Mouse (Mus musculus) C2C12 (cell line): ENCODE results near the gene Ift81. TPM values are rescaled to one million over a fixed set of nuclear protein-coding genes. Genes with fewer than 3 reads are reported as not detected.

Source experiments
- H3K27me3 ChIP-seq: one replicate; pipeline ENCODE4 v1.6.1; 2011; ENCODE audit not compliant: control insufficient read depth, insufficient read depth, insufficient read length
- H3K36me3 ChIP-seq: one replicate; pipeline ENCODE4 v1.6.1; 2011; ENCODE audit not compliant: control insufficient read depth, insufficient read depth
- H3K4me3 ChIP-seq: one replicate; pipeline ENCODE4 v1.5.1; 2011; ENCODE audit warnings: mild to moderate bottlenecking, control low read depth; ENCODE audit not compliant: poor library complexity, insufficient read depth, severe bottlenecking
- H3K79me2 ChIP-seq: one replicate; pipeline ENCODE4 v1.6.1; 2011; ENCODE audit not compliant: control insufficient read depth, insufficient read depth
- H3K79me3 ChIP-seq: one replicate; pipeline ENCODE4 v1.6.1; 2011; ENCODE audit warnings: low read depth, control low read depth
- H3ac ChIP-seq: one replicate; pipeline ENCODE3; 2011; ENCODE audit warnings: low read depth; ENCODE audit not compliant: control insufficient read depth, insufficient read length
- CEBPB ChIP-seq: IDR thresholded peaks from one replicate; pipeline ENCODE4 v1.6.1; 2011; ENCODE audit warnings: low read depth, mild to moderate bottlenecking, control low read depth, moderate library complexity
- CTCF ChIP-seq: IDR thresholded peaks from one replicate; pipeline ENCODE4 v1.5.1; 2011; ENCODE audit not compliant: control insufficient read depth, insufficient read depth, insufficient read length
- FOSL1 ChIP-seq: IDR thresholded peaks from one replicate; pipeline ENCODE4 v1.8.0; 2011; ENCODE audit warnings: mild to moderate bottlenecking, low read length; ENCODE audit not compliant: poor library complexity, insufficient read depth, severe bottlenecking
- MAX ChIP-seq: IDR thresholded peaks from one replicate; pipeline ENCODE4 v1.6.1; 2011; ENCODE audit warnings: mild to moderate bottlenecking, control low read depth
- MYOD1 ChIP-seq: IDR thresholded peaks from one replicate; pipeline ENCODE4 v1.6.1; 2011; ENCODE audit warnings: low read depth; ENCODE audit not compliant: control insufficient read depth, insufficient read length
- MYOG ChIP-seq: IDR thresholded peaks from one replicate; pipeline ENCODE4 v1.6.1; 2011; ENCODE audit not compliant: control insufficient read depth, insufficient read length; ENCODE audit errors: extremely low read depth
- USF1 ChIP-seq: IDR thresholded peaks from one replicate; pipeline ENCODE4 v1.6.1; 2011; ENCODE audit warnings: low read depth, mild to moderate bottlenecking, control low read depth, moderate library complexity
- polyA plus RNA-seq: library from polyadenylated mRNA; unstranded; fragments of >200 nt; fragmentation: generic; extraction: Trizol; gene quantifications from one replicate; pipeline ENCODE4 v1.2.1, GENCODE M21; 2012; ENCODE audit warnings: missing spikeins

Gene Ift81
- polyA plus RNA-seq, 1 experiment = 3.5 TPM

- no peak for TF ChIP-seq CEBPB
- no peak for TF ChIP-seq CTCF
- H3K4me3 ChIP-seq = no peak overlapping the region
- no peaks in the 10 kb centered on the region for H3K79me2 ChIP-seq
- H3K36me3 ChIP-seq = peaks cover 40% of the 10 kb centered on the region
- no peaks in the 10 kb centered on the region for H3K27me3 ChIP-seq
- H3ac ChIP-seq = no peak overlapping the region
- H3K79me3 ChIP-seq = no peaks in the 10 kb centered on the region
Measured at GRCm38 (mm10) chr5:122602233-122602632, 12.1 kb downstream of the Ift81 start.

- H3K36me3 ChIP-seq = peaks cover 18% of the 10 kb centered on the region
- no peak overlapping the region for H3K4me3 ChIP-seq
- H3K27me3 ChIP-seq = no peaks in the 10 kb centered on the region
- TF ChIP-seq MAX (no peak), MYOG (no peak), USF1 (no peak), CTCF (no peak), FOSL1 (no peak), CEBPB (no peak), MYOD1 (no peak)
- H3K79me3 ChIP-seq = no peaks in the 10 kb centered on the region
- H3ac ChIP-seq = no peak overlapping the region
- no peaks in the 10 kb centered on the region for H3K79me2 ChIP-seq
Measured at GRCm38 (mm10) chr5:122595470-122595869, 18.8 kb downstream of the Ift81 start.

GRCm38 (mm10) chr5:122589891-122590290 lies 24.4 kb downstream of the Ift81 start:
- Histone ChIP-seq H3K27me3 (no peaks in the 10 kb centered on the region), H3K79me3 (no peaks in the 10 kb centered on the region), H3ac (no peak overlapping the region), H3K36me3 (peaks cover 6% of the 10 kb centered on the region), H3K79me2 (no peaks in the 10 kb centered on the region), H3K4me3 (no peak overlapping the region)
- no peak for TF ChIP-seq CEBPB
- no peak for TF ChIP-seq CTCF
- TF ChIP-seq MYOG = no peak
- TF ChIP-seq MAX = no peak
- TF ChIP-seq FOSL1 = no peak
- no peak for TF ChIP-seq MYOD1
- TF ChIP-seq USF1 = no peak

DNA sequence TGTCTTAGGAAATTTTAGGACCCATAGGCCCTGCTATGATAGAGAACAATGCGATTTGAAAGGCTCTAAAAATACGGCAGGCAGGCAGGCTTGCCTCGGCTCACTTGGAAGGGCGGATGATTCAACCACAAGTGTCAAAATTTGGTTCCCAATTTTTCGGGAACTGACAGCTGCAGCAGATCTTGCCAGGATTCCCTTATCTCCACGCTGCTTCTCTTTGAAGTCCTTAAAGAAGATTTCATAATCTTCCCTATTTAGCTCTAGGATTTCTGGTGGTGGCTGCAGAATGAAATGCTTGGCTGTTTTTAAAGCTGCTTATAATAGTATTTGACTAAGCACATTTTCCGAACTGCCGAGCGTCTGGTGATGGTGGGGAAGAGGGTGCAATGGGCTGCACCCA lies 28.8 kb downstream of the Ift81 start:
- Histone ChIP-seq H3K4me3 (no peak overlapping the region), H3K79me3 (no peaks in the 10 kb centered on the region), H3ac (no peak overlapping the region), H3K79me2 (no peaks in the 10 kb centered on the region), H3K27me3 (no peaks in the 10 kb centered on the region), H3K36me3 (peaks cover 6% of the 10 kb centered on the region)
- TF ChIP-seq MAX = no peak
- peak; percentile 6 for TF ChIP-seq MYOD1

DNA sequence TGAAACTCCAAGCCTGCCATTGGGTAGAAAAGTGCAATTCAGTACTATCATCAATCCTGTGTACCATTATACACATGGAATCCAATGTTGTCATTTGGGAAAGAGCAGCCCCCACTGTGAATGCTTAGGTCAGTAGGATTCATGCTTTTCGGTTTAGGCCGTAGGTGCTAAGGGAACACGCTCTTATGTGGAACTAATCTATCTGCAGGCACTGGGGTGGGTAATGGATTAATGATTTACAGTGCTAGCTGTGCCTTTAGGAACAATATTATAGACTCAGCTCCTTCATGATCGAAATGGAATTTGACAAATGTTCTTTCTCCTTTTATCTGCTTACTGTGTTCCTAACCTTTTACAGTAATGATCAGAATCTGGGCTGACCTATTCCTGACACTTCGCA lies 30.2 kb downstream of the Ift81 start:
- Histone ChIP-seq H3K27me3 (no peaks in the 10 kb centered on the region), H3K79me3 (no peaks in the 10 kb centered on the region), H3K4me3 (no peak overlapping the region), H3ac (no peak overlapping the region), H3K36me3 (no peaks in the 10 kb centered on the region), H3K79me2 (no peaks in the 10 kb centered on the region)
- TF ChIP-seq USF1 (no peak), MYOG (no peak), CEBPB (no peak), CTCF (no peak), MAX (no peak), MYOD1 (no peak), FOSL1 (no peak)

GRCm38 (mm10) chr5:122576683-122577329 lies 37.5 kb downstream of the Ift81 start:
- no peak for TF ChIP-seq CTCF

DNA sequence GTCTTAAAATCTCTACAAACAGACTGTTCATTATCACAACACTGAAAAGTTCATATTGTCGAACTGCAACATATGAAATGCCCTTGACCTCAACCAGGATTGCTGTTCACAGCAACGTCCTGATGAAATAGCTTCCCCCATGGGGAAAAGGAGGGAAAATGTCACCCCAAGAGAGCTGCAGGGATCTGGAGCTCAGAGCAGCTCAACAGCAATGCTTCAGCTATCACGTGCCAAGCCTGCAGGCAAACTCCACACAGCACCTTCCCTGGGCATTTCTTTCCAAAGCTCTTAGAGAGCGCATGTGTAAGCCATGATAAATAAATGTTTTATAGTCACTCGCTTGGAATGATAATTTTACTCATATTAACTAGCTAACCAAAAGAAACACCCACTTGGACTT lies 42.3 kb downstream of the Ift81 start:
- TF ChIP-seq MAX (no peak), CTCF (no peak), FOSL1 (no peak), MYOG (no peak), CEBPB (no peak), USF1 (no peak), MYOD1 (no peak)
- H3K79me3 ChIP-seq = no peaks in the 10 kb centered on the region

More at GRCm38 (mm10) chr5:122576683-122577329, 37.5 kb downstream of the Ift81 start:
- H3K36me3 ChIP-seq = peaks cover 6% of the 10 kb centered on the region
- H3K27me3 ChIP-seq = no peaks in the 10 kb centered on the region
- H3K4me3 ChIP-seq = no peak overlapping the region
- no peaks in the 10 kb centered on the region for H3K79me2 ChIP-seq
- no peak overlapping the region for H3ac ChIP-seq
- H3K79me3 ChIP-seq = no peaks in the 10 kb centered on the region

More for the DNA sequence above, 42.3 kb downstream of the Ift81 start:
- Histone ChIP-seq H3ac (no peak overlapping the region), H3K4me3 (no peak overlapping the region), H3K27me3 (no peaks in the 10 kb centered on the region), H3K79me2 (no peaks in the 10 kb centered on the region), H3K36me3 (peaks cover 10% of the 10 kb centered on the region)
